Mouse (Mus musculus): ENCODE results near the gene St6galnac3. TPM values are rescaled to one million over a fixed set of nuclear protein-coding genes. Genes with fewer than 3 reads are reported as not detected.

St6galnac3 gene
- total and polyA plus RNA-seq, 2 experiments from 2014 or later = 7.3 to 9.9 TPM

GRCm38 (mm10) chr3:153734741-153735140 is 9.8 kb upstream of the St6galnac3 start:
- 0 out of 2 replicates have a peak, but pooled peaks cover 5% of the 10 kb centered on the region for H3K4me1 ChIP-seq (ENCODE audit: insufficient read depth, low read length)
- no peak overlapping the region for H3K27ac ChIP-seq
- no peak for TF ChIP-seq CTCF (IDR thresholded peaks at IDR 0.05; ENCODE audit: low read depth)
- no peak overlapping the region for H3K9ac ChIP-seq (replicated peaks; ENCODE audit: low read length)
- DNase-seq (ENCODE audit: low spot score) (peak; percentile 34), ATAC-seq (no peak)
- H3K9me3 ChIP-seq (ENCODE audit: low read length) = no peaks in the 10 kb centered on the region
- no peak overlapping the region for H3K4me2 ChIP-seq (ENCODE audit: low read depth, low read length)
- H3K36me3 ChIP-seq (ENCODE audit: insufficient read depth, low read length) = no peaks in the 10 kb centered on the region
- H3K4me3 ChIP-seq (ENCODE audit: low read length) = no peak overlapping the region
- 40% methylated on average over 10 of the region's 10 CpGs for WGBS
- H3K27me3 ChIP-seq (ENCODE audit: insufficient read depth, low read length) = no peaks in the 10 kb centered on the region

DNA sequence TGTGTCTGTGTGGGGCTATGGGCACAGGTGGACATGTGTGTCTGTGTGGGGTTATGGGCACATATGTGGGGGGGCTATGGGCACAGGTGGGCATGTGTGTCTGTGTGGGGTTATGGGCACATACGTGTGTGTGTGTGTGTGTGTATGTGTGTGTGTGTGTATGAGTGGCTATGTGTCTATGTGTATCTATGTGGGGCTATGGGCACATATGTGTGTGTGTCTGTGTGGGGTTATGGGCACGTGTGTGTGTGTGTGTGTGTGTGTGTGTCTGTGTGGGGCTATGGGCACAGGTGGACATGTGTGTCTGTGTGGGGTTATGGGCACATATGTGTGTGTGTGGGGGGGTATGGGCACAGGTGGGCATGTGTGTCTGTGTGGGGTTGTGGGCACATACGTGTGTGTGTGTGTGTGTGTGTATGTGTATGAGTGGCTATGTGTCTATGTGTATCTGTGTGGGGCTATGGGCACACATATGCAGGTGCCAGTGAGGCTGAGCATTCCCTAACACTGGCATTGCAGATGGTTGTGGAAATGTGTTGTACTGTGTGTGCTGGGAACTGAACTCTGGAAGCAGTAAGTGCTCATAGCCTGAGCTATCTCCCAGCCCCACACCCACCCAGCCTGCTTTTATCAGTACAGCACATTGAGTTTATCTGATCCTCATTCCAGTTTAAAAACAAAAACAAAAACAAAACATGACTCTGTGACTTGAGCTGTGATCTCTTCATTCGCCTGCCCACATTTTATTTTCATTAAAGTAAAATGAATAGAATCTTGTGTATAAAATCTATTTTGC is 8.6 kb upstream of the St6galnac3 start:
- Histone ChIP-seq H3K4me1 (ENCODE audit: insufficient read depth, low read length) (0 out of 2 replicates have a peak, but pooled peaks cover 4% of the 10 kb centered on the region), H3K27me3 (ENCODE audit: insufficient read depth, low read length) (no peaks in the 10 kb centered on the region), H3K4me3 (ENCODE audit: low read length) (no peak overlapping the region), H3K4me2 (ENCODE audit: low read depth, low read length) (no peak overlapping the region), H3K9ac (replicated peaks; ENCODE audit: low read length) (no peak overlapping the region), H3K9me3 (ENCODE audit: low read length) (no peaks in the 10 kb centered on the region), H3K36me3 (ENCODE audit: insufficient read depth, low read length) (no peaks in the 10 kb centered on the region), H3K27ac (no peak overlapping the region)
- 92% methylated on average over 4 of the region's 4 CpGs for WGBS
- no peak for TF ChIP-seq CTCF (IDR thresholded peaks at IDR 0.05; ENCODE audit: low read depth)
- ATAC-seq (0 out of 2 replicates have a peak, but pooled peaks have one; percentile 34), DNase-seq (ENCODE audit: low spot score) (no peak)

DNA sequence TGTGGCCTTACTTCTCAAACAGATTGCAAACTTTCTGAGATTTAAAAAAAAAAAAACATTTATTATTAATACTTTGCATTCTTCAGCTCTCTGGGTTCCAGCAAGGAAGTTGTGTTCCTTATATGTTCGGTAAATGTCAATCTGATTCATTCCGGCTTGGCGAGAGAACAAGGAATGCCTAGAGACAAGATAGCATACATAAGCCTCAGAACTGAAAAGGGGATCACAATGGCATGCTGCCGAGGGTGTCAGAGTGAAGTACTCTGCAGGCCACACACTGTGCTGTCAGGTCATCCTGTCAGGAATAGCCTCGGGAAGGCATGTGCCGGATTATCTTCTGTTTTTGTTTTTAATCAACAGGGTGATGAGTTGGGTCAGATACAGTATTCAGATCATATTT is 7.8 kb upstream of the St6galnac3 start:
- no peaks in the 10 kb centered on the region for H3K36me3 ChIP-seq (ENCODE audit: insufficient read depth, low read length)
- no peak for ATAC-seq
- H3K4me3 ChIP-seq (ENCODE audit: low read length) = no peak overlapping the region
- no peak for DNase-seq (ENCODE audit: low spot score)
- no peaks in the 10 kb centered on the region for H3K27me3 ChIP-seq (ENCODE audit: insufficient read depth, low read length)
- no peaks in the 10 kb centered on the region for H3K4me1 ChIP-seq (ENCODE audit: insufficient read depth, low read length)
- WGBS = 33% methylated on average over 6 of the region's 6 CpGs
- H3K27ac ChIP-seq = no peak overlapping the region
- no peaks in the 10 kb centered on the region for H3K9me3 ChIP-seq (ENCODE audit: low read length)
- no peak overlapping the region for H3K4me2 ChIP-seq (ENCODE audit: low read depth, low read length)
- TF ChIP-seq CTCF (IDR thresholded peaks at IDR 0.05; ENCODE audit: low read depth) = no peak
- H3K9ac ChIP-seq (replicated peaks; ENCODE audit: low read length) = no peak overlapping the region

GRCm38 (mm10) chr3:153732035-153732434 is 7.1 kb upstream of the St6galnac3 start:
- Histone ChIP-seq H3K27me3 (ENCODE audit: insufficient read depth, low read length) (no peaks in the 10 kb centered on the region), H3K4me2 (ENCODE audit: low read depth, low read length) (no peak overlapping the region), H3K4me3 (ENCODE audit: low read length) (no peak overlapping the region), H3K27ac (no peak overlapping the region), H3K9me3 (ENCODE audit: low read length) (no peaks in the 10 kb centered on the region), H3K9ac (replicated peaks; ENCODE audit: low read length) (no peak overlapping the region), H3K4me1 (ENCODE audit: insufficient read depth, low read length) (no peaks in the 10 kb centered on the region), H3K36me3 (ENCODE audit: insufficient read depth, low read length) (no peaks in the 10 kb centered on the region)
- TF ChIP-seq CTCF (IDR thresholded peaks at IDR 0.05; ENCODE audit: low read depth) = no peak
- DNase-seq (ENCODE audit: low spot score) = no peak
- WGBS = 54% methylated on average over 6 of the region's 6 CpGs
- ATAC-seq = no peak

GRCm38 (mm10) chr3:153728577-153728976 is 3.6 kb upstream of the St6galnac3 start:
- Histone ChIP-seq H3K27ac (no peak overlapping the region), H3K9ac (replicated peaks; ENCODE audit: low read length) (no peak overlapping the region), H3K36me3 (ENCODE audit: insufficient read depth, low read length) (no peaks in the 10 kb centered on the region), H3K27me3 (ENCODE audit: insufficient read depth, low read length) (no peaks in the 10 kb centered on the region), H3K4me3 (ENCODE audit: low read length) (no peak overlapping the region), H3K4me1 (ENCODE audit: insufficient read depth, low read length) (peaks cover 8% of the 10 kb centered on the region), H3K9me3 (ENCODE audit: low read length) (no peaks in the 10 kb centered on the region), H3K4me2 (ENCODE audit: low read depth, low read length) (no peak overlapping the region)
- DNase-seq (ENCODE audit: low spot score) (no peak), ATAC-seq (no peak)
- TF ChIP-seq CTCF (IDR thresholded peaks at IDR 0.05; ENCODE audit: low read depth) = no peak

- Histone ChIP-seq H3K9ac (replicated peaks; ENCODE audit: low read length) (no peak overlapping the region), H3K4me1 (ENCODE audit: insufficient read depth, low read length) (peaks cover 12% of the 10 kb centered on the region), H3K9me3 (ENCODE audit: low read length) (no peaks in the 10 kb centered on the region), H3K4me3 (ENCODE audit: low read length) (peak overlapping the region; percentile 73; the same call in 1 of the 2 replicates), H3K27ac (no peak overlapping the region), H3K27me3 (ENCODE audit: insufficient read depth, low read length) (no peaks in the 10 kb centered on the region), H3K36me3 (ENCODE audit: insufficient read depth, low read length) (no peaks in the 10 kb centered on the region), H3K4me2 (ENCODE audit: low read depth, low read length) (peak overlapping the region; percentile 97)
- TF ChIP-seq CTCF (IDR thresholded peaks at IDR 0.05; ENCODE audit: low read depth) = no peak
- DNase-seq (ENCODE audit: low spot score) (no peak), ATAC-seq (no peak)
- WGBS = 77% methylated on average over 9 of the region's 9 CpGs
Measured at GRCm38 (mm10) chr3:153723467-153724079, 1.4 kb downstream of the St6galnac3 start.

GRCm38 (mm10) chr3:153721525-153721924 is 3.4 kb downstream of the St6galnac3 start:
- ATAC-seq (no peak), DNase-seq (ENCODE audit: low spot score) (no peak)
- no peak overlapping the region for H3K27ac ChIP-seq
- H3K4me3 ChIP-seq (ENCODE audit: low read length) = no peak overlapping the region
- WGBS = 93% methylated on average over 16 of the region's 16 CpGs
- no peak for TF ChIP-seq CTCF (IDR thresholded peaks at IDR 0.05; ENCODE audit: low read depth)
- no peaks in the 10 kb centered on the region for H3K36me3 ChIP-seq (ENCODE audit: insufficient read depth, low read length)
- no peak overlapping the region for H3K4me2 ChIP-seq (ENCODE audit: low read depth, low read length)
- H3K9ac ChIP-seq (replicated peaks; ENCODE audit: low read length) = no peak overlapping the region
- H3K27me3 ChIP-seq (ENCODE audit: insufficient read depth, low read length) = no peaks in the 10 kb centered on the region
- peaks cover 12% of the 10 kb centered on the region for H3K4me1 ChIP-seq (ENCODE audit: insufficient read depth, low read length)
- no peaks in the 10 kb centered on the region for H3K9me3 ChIP-seq (ENCODE audit: low read length)
